Mouse (Mus musculus): ENCODE measurements at regions not wholly inside any gene's neighbourhood (a gene's known extent, or its start where the extent isn't known, plus 50 kb on each side); places are given as distances from the start of the nearest gene placed in this dataset.

GRCm38 (mm10) chr17:67569865-67570264 is 62.7 kb downstream of the Lrrc30 start:
- DNase-seq = no peak

GRCm38 (mm10) chr17:67566216-67566615 is 66.3 kb downstream of the Lrrc30 start:
- no peak for DNase-seq

- DNase-seq = no peak
These were observed 66.8 kb downstream of the Lrrc30 start for GRCm38 (mm10) chr17:67565746-67566145.

- no peak for DNase-seq
These were observed 67.7 kb downstream of the Lrrc30 start for GRCm38 (mm10) chr17:67564845-67565244.

- DNase-seq = no peak
These were observed 69.5 kb downstream of the Lrrc30 start for GRCm38 (mm10) chr17:67563036-67563435.

GRCm38 (mm10) chr17:67561802-67562201 is 70.7 kb downstream of the Lrrc30 start:
- DNase-seq = no peak

GRCm38 (mm10) chr17:67557351-67557870 is 75.1 kb downstream of the Lrrc30 start:
- no peak for DNase-seq

- no peak for DNase-seq
These were observed 79.9 kb downstream of the Lrrc30 start for GRCm38 (mm10) chr17:67552581-67553139.

- no peak for DNase-seq
These were observed 83.4 kb downstream of the Lrrc30 start for GRCm38 (mm10) chr17:67548966-67549700.

- no peak for DNase-seq
These were observed 88.1 kb downstream of the Lrrc30 start for GRCm38 (mm10) chr17:67544410-67544809.

- no peak for DNase-seq
These were observed 100.2 kb downstream of the Lrrc30 start for GRCm38 (mm10) chr17:67532331-67532730.

GRCm38 (mm10) chr17:67520848-67521411 is 111.6 kb downstream of the Lrrc30 start:
- DNase-seq = no peak

- DNase-seq = no peak
These were observed 116.8 kb downstream of the Lrrc30 start for GRCm38 (mm10) chr17:67515601-67516147.

- no peak for DNase-seq
These were observed 117.9 kb downstream of the Lrrc30 start for GRCm38 (mm10) chr17:67514387-67515241.

GRCm38 (mm10) chr17:67512699-67513450 is 119.6 kb downstream of the Lrrc30 start:
- no peak for DNase-seq

GRCm38 (mm10) chr17:67512008-67512407 is 120.5 kb downstream of the Lrrc30 start:
- DNase-seq = no peak

- DNase-seq = no peak
These were observed 122.6 kb downstream of the Lrrc30 start for GRCm38 (mm10) chr17:67509921-67510320.

GRCm38 (mm10) chr17:67509091-67509618 is 123.4 kb downstream of the Lrrc30 start:
- DNase-seq = no peak

GRCm38 (mm10) chr17:67508353-67508752 is 124.2 kb downstream of the Lrrc30 start:
- no peak for DNase-seq

- DNase-seq = no peak
These were observed 126.1 kb downstream of the Lrrc30 start for GRCm38 (mm10) chr17:67506466-67506865.

GRCm38 (mm10) chr17:67504502-67505033 is 128.0 kb downstream of the Lrrc30 start:
- DNase-seq = no peak

Measured in cerebellum, adult 9-10 months (tissue).